Mouse (Mus musculus) ZHBTc4 (cell line): ENCODE results near the gene Sgms1.

ENCODE experiments used
- DNase-seq: peaks from one replicate; pipeline ENCODE4 v3.0.0-alpha.2; 2011; ENCODE audit warnings: low read depth, low spot score

Gene Sgms1

DNA sequence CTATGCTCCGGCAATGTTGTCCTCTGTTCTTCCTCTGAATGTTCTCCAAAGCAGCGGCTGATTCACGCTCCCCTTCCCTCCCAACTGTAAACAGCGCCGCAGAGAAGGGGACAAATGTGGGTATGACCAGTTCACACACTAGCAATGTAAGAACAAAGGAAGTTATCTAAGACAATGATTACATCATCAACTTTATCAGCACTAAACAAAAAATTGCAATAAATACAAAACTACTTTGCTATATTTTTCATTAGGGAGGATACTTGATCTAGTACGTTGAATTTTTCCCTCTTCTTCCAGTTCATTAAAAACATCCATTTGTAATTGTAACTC is 119.7 kb downstream of the Sgms1 start:
- no peak for DNase-seq

GRCm38 (mm10) chr19:32269141-32269843 is 120.2 kb downstream of the Sgms1 start:
- DNase-seq: no peak

DNA sequence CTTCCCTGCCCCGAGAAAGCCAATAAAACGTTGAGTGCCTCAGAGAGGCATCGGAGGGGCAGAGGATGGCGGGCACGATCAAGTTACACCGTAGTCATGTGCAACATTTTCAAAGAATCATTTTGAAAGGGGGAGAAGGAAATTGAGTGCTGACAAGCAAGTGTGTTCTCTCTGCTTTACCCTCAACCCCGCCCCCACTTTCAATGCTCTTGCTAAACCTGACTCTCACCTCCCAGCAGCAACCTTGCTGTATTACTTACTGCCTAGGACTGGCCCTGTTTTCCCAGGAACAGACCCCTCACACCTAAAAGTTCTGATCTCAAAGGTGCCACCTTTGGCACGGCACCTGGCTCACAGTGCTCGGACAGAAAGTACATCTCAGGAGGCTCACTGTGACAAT is 121.0 kb downstream of the Sgms1 start:
- no peak for DNase-seq

DNA sequence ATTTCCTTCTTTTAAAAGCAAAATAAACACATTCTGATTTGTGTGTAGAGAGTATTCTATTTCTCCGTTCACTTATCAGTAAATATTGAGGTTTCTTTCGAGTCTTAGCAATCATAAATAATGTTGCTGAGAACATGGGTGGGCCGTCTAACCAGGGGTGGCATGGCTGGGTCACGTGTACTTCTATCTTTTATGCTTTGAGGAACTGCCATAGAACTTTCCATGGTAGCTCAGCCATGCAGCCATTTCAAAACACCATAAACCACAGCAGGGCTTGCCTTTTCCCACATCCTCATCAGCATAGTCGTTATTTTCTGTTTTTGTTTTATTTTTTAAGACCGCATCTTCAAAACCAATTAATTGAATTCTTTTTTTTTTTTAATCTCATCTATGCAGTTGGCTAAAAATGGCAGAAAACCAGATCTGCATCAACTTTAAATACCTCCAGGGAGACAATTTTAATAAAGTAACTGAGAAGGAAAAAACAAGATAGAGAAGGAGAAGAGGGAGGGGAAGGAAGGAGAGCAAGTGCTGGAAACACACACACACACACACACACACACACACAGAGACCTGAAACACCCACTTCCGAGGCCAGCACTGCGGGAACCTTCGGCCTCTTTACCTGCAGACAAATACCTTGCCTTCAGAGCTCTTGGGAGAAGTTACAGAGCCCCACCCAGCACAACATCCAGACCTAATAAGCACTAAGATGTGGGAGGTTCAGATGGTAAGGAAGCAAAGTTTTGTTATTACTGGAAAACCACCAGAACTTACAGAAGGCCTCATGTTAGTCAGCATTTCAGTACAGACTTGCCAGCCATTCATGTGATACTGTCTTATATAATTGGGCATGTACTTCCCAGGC is 122.9 kb downstream of the Sgms1 start:
- no peak for DNase-seq

- peak; percentile 38 for DNase-seq
Observed at GRCm38 (mm10) chr19:32263753-32264152, 125.8 kb downstream of the Sgms1 start.

DNA sequence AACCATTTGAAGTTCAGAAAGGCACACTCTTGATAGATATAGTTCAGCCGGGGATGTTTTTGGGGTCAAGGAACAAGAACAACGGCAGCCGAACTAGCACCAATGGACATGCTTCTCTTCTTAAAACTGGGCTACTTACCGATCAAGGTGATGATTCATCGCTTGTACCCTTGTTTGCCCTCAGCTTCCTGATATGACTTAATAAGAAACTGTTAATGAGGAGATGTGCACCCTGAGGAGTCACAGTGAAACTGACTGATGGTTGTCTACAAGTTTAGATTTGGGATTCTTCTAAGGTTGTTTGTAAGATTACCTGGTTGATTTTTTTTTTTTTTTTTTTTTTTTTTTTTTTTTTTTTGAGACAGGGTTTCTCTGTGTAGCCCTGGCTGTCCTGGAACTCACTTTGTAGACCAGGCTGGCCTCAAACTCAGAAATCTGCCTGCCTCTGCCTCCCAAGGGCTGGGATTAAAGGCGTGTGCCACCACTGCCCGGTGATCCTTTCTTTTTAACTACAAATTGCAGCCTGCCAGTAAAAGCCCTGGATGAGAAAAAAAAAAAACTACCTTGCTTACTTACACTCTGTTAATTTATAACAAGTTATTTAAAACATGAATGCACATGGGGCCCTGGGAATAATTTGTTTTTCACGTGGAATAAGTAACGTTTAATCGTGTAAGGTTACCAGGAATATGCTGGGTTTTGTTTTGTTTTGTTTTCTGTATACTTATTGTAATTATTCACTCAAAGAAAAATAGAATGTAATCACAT is 126.5 kb downstream of the Sgms1 start:
- DNase-seq: no peak

DNA sequence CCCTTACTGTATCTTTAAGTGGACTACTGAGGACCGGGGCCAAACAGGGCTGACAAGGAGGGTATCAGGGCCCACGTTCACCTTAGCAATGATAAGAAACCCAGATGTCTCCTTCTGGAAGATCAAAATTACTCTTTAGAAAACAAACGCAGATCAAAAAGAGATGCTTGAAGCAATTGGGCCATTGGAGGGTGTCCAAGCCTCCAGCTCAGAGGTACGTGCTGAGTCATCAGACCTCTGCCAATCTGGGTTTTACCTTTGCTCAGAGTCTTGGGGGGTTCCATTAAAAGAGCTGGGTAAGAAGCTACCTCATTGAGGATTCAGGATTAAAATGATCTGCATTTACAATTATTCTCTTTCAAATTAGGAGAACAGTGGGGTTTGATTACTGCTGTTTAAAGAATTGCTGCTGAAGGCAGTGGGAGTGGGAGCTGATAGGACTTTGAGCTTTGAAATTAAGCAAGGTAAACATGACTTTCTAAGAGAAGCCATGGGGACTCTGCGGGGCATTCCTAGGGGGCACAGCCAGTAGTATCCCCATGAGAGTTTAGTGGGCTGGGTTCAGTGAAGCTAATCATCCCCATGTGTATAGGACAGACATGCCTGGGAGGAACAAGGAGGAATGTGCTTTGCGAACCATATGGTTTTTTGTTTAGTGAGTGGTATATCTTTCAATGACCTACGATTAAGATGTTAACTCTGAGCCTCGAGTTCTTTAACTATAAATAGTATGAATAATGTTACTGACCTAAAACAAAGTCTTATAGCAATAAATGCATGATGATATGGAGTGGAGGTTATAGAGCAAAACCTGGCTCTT is 128.4 kb downstream of the Sgms1 start:
- DNase-seq: no peak

- peak; percentile 29 for DNase-seq
Observed at GRCm38 (mm10) chr19:32259830-32260229, 129.7 kb downstream of the Sgms1 start.

GRCm38 (mm10) chr19:32259048-32259447 is 130.5 kb downstream of the Sgms1 start:
- no peak for DNase-seq

GRCm38 (mm10) chr19:32258146-32258545 is 131.4 kb downstream of the Sgms1 start:
- no peak for DNase-seq

GRCm38 (mm10) chr19:32257616-32258015 is 131.9 kb downstream of the Sgms1 start:
- no peak for DNase-seq

- no peak for DNase-seq
Observed at GRCm38 (mm10) chr19:32256706-32257415, 132.7 kb downstream of the Sgms1 start.

DNA sequence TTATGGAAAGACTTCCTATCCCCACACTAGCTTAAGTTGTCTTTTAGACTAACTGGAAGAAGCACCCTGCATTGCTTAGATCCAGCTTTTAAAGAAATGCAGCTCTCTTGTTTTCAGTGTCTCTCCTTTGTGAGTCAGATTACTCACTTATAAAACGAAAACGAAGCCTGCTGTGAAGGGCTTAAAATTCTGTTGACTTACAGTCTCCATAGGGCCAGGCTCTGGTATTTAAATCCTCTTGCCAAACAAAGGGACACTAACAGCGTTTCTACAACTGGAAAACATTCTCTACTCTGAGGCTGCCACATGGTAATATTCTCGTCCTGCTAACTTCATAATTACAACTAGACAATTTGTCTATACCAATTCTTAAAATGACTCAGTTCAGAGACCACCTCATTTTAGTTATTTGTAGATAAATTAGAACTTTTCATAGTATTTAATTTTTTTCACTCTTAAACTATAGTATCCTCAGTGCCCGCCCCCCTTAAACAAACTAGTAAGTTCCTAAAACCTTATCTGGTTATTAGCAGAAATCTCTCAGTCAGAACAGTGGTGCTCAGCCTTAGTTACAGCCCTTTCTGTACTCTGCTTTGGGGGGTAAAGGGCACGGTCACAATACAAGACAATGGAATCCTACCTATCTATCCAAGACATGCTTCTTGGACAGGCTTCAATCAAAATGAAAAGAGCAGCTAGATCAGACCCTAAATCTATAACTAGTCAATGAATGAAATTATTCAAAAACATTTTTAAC is 133.9 kb downstream of the Sgms1 start:
- peak; percentile 87 for DNase-seq

DNA sequence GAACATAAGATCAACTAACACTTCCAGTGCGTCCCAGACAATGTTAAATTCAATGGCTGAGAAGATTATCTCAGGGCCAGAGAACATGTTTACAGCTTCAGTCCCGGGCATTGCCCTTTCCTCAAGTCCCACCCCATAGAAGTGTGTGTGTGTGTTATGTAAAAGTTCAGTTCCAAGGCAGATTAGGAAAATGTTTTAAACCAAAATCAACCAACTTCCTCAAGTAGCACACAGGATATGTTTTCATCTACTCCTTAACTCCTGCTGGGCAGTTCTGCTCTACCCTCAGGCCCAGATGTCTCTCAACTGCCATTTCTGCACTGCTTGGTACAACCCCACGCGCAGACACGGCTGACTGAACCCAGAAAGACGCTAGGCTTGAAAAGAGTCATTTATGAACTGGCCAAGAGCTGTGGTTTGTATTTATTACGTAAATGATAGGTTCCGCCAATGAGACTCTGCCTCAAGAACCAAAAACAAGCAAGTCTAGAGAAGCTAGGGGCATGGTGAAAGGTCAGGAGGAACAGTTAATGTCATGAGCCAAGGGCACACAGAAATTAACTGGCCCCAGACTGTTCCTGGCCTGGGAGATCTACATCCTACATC is 134.7 kb downstream of the Sgms1 start:
- no peak for DNase-seq

GRCm38 (mm10) chr19:32254204-32254603 is 135.3 kb downstream of the Sgms1 start:
- DNase-seq: no peak

- DNase-seq: no peak
Observed at GRCm38 (mm10) chr19:32252987-32253386, 136.5 kb downstream of the Sgms1 start.

DNA sequence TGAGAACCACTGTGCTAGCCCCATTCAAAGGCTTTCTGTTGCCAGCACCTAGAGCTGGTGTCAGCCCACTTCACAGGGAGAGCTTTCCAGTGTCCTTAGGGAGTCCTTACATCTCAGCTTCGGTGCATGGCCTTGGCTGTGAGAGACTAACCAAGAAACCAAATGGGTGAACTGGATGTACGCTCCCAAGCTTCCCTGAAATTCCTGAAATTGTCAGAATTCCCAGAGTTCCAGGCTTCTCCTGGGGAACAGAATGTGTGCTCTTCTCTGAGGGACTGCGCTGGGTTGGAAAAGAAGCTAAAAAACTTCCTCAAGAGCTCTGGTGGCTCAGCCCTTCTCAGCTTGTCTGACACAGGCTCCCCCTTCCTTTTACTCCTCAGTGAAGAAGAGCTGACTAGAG is 137.1 kb downstream of the Sgms1 start:
- peak; percentile 83 for DNase-seq

- DNase-seq: no peak
Observed at GRCm38 (mm10) chr19:32249181-32250130, 140.1 kb downstream of the Sgms1 start.

GRCm38 (mm10) chr19:32244881-32245280 is 144.6 kb downstream of the Sgms1 start:
- no peak for DNase-seq
